Mouse (Mus musculus) embryo, embryonic 10 days (tissue): ENCODE measurements around the gene U2af1l4.

Source experiments
- DNase-seq: peaks from one replicate; pipeline ENCODE4 v3.0.0-alpha.2; 2015; ENCODE audit warnings: low spot score

The U2af1l4 gene

GRCm38 (mm10) chr7:30563117-30563905, at the start of gene U2af1l4, which contains the start of the genes Gm49396 and Psenen:
Gene U2af1l4, plus strand, starts transcription at chr7:30563301.
Gene Gm49396, plus strand, starts transcription at chr7:30563344.
Gene Psenen, minus strand, starts transcription at chr7:30563627.
- DNase-seq: peak; percentile 100

- DNase-seq: no peak
Measured at GRCm38 (mm10) chr7:30515003-30515760, 47.9 kb upstream of the U2af1l4 start.

DNA sequence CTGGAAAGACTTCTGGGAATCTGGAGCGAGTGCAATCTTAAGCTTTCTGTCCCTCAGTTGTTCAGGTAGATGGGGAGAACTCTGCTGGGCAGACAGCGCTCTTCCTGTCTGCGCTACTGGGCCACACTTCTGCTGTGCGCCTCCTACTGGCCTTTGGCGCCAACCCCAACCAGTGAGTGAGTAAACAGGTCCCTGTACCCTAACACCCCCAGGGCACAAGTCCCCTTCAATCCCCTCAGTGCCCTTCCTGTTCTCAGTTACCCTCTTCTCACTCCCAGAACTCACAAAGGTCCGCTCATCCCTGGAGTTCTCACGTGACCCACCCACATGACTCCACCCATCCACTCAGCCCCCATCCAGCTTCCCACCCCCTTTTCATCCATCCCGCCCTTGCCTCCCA, 44.8 kb upstream of the U2af1l4 start:
- no peak for DNase-seq

GRCm38 (mm10) chr7:30520396-30520795, 42.7 kb upstream of the U2af1l4 start:
- no peak for DNase-seq

- DNase-seq: no peak
Measured at GRCm38 (mm10) chr7:30520856-30521255, 42.2 kb upstream of the U2af1l4 start.

GRCm38 (mm10) chr7:30522871-30523270, 40.2 kb upstream of the U2af1l4 start:
- no peak for DNase-seq

- no peak for DNase-seq
Measured at GRCm38 (mm10) chr7:30524487-30524886, 38.6 kb upstream of the U2af1l4 start.

DNA sequence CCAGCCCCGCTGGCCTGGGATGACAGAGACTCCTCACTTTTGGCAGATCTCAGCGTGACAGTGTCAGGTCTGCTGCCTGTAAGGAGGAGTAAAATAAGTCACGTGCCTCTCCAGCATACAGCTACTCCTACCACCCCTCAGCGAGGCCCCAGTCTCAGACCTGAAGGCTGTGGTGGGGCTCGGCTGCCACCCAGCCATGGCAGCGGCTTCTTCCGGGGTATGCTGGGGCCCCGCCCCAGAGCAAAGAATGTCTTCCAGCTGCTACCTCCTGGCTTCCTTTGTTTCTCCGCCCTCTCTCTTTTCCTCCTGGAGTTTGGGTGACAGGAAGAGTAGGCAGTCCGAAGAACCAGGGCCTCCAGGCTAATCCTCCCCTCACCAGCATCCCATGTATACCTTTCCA, 37.1 kb upstream of the U2af1l4 start:
- no peak for DNase-seq

DNA sequence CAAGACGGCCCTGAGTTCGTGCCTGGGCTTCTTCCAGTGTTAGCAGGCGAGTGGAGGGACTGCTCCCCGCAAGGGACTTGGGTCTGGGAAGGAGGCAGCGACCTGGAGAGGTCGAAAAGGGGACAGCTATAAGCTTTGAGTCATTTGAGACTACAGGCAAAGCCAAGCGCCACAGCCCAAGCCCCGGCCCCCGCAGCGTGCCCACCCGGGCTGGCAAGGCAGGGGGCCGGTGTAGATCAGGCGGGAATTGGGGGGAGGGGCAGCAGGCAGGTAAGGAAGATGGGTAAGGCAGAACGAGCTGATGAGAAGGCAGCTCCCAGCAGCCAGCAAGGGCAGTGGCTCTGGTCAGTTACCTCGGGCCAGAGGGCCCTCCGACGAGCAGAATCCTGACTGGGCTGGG, 36.7 kb upstream of the U2af1l4 start:
- DNase-seq: no peak

GRCm38 (mm10) chr7:30526981-30527380, 36.1 kb upstream of the U2af1l4 start:
- DNase-seq: no peak

DNA sequence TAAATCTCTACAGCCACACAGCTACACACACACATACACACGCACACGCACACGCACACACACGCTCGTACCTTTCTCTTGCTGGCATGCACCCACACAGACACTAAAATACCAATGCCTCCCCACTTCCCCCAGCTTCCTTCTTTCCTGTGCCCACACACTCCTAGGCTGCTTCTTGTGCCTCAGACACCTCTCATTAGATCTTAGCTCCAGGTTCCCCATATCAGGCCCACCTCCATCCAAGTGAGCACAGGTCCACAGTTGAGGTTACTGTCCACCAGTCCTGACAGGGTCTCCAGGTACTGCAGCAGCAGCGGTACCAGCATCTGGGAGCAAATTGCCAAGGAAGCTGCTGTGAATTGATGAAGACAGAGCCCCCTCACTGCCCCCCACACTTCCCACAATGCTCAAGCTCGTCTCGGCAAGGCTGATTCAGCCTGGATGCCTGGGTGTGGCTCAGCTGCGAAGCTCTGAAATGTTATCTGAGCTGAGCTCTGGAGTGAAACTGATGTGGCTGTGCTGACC, 31.7 kb upstream of the U2af1l4 start:
- DNase-seq: no peak

- DNase-seq: peak; percentile 64
Measured at GRCm38 (mm10) chr7:30532931-30533330, 30.2 kb upstream of the U2af1l4 start.

GRCm38 (mm10) chr7:30533941-30534632, 29.0 kb upstream of the U2af1l4 start:
- peak; percentile 56 for DNase-seq

DNA sequence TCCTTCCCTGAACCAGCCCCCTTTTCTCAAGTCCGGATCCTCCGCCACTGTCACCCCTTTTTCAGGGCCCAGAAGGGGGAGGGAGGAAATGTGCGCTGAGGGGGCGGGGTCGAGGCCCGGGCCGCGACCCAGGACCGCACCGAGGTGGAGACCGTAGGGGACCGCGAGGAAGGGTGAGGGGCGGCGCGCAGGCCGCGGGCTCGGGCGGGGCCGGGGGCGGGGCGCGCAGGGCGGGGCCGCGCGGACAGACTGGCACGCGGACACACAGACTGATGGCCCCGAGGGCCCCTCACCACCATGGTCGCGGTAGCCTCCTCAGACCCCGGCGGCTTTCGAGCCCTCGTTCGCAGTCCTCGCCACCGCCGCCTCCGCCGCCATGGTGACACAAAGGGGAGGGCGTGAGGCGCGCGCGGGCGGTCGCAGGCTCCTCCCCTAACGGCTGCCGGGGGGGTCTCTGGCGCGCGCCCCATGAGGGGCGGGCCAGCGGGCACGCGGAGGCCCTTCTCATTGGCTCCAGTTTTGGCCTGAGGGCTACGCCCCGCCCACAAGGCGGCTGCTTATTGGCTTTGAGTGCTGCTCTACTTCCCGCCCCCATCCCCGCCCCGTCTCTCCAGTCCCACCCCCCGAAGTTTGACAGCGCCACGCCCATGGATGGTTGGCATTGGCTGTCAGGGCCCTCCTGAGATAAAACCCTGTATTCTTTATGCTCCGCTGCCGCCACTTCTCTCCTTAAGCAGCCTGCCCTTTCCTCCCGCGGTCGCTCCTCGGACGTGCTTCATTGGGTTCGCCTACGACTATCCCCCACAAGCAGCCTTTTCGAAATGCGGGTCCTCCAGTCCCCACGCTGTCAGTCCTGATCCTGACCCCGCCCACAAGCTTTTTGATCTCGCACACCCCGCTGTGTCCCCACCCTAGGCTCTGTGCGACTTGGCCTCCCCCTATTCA, 28.2 kb upstream of the U2af1l4 start, which contains the start of gene Arhgap33:
Arhgap33 (minus strand) TSS at position 428 of the 945 bp plus-strand sequence.
- DNase-seq: peak; percentile 96

DNA sequence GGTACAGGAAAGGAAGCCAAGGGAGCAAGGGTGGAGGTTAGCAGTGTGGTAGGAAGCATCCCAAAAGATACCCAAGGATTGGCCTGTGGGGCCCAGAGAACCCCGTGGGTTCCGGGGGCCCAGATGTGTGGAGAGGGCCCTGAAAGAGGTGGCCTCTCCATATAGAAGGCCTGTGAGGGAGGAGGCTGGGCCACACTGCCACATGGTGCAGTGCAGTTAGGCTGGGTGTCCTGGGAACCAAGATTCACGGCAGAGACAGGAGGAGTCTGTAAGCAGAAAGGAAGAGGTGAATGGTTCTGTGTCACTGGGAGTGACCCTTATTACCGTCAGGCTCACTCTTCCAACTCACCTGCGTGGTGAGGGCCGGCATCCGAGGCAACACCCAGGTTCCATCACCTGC, 22.5 kb upstream of the U2af1l4 start:
- no peak for DNase-seq

DNA sequence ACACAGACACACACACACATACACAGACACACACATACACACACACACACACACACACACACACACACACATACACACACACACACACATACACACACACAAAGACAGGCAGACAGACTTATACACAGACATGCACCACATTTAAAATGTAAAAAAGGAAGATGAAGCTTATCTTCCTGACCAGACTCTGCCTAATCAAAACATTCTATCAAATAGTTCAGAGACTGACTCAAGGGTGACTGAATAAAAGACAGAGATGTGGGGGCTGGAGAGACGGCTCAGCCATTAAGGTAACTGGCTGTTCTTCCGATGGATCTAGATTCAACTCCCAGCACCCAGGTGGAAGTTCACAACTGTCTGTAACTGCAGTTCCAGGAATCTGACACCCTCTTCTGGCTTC, 18.8 kb upstream of the U2af1l4 start:
- no peak for DNase-seq

DNA sequence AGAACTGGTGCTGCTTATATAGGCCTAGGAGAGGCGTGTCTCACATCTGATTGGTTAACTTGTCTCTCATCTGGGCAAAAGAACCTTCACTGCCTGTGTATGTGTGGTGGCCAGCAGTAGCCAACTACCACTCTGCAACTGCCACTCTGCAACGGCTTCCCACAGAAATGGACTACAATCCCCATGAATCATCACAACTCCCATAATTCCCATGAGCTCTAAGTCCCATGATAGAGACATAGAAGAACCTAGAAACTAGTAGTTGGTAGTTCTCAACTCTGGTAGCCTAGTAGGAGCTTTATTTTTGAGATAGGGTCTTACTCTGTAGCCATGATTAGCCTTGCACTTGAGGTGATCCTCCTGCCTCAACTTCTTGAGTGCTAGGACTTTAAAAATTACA, 13.2 kb upstream of the U2af1l4 start:
- DNase-seq: no peak

DNA sequence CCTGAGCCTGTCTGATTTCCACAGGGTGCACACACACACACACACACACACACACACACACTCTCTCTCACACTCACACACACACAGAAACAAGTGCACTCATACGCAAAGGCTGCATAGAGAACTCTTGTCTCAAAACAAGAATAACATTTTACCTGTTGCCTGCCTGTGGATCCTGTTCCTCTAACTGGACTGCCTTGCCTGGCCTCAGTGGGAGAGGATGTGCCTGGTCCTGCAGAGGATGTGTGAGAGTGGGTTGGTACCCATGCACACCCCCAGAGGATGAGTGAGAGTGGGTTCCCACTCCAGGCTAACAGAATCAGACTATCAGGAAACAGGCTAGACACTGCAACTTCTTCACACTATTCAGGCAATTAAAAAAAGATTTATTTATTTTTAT, 12.5 kb upstream of the U2af1l4 start:
- no peak for DNase-seq

GRCm38 (mm10) chr7:30551445-30552101, 11.5 kb upstream of the U2af1l4 start:
- DNase-seq: peak; percentile 84
